Mouse (Mus musculus) adrenal gland (tissue): ENCODE results near the gene Clec2e.
"Not testable (repeated sequence)": the region's sequence is repeated elsewhere in the genome, so short reads cannot be mapped to it uniquely, and the experiment has no call there.

ENCODE experiments used
- intact Hi-C: fragments of 180-260 bp; cut with DNase I; formaldehyde crosslinking; loops from one replicate; pipeline ENCODE4 v1.15.1; 2025
- long read RNA-seq, 2 experiments: library from polyadenylated mRNA; unstranded; transcript quantifications; one replicate each; pipeline ENCODE4 v2.0.0; 2020; ENCODE audit warnings: borderline replicate concordance in 1 of 2; ENCODE audit not compliant: insufficient replicate concordance in 1 of 2

The Clec2e gene
- long read RNA-seq, experiment 1: 0 reads
- long read RNA-seq, experiment 2: 0 reads

DNA sequence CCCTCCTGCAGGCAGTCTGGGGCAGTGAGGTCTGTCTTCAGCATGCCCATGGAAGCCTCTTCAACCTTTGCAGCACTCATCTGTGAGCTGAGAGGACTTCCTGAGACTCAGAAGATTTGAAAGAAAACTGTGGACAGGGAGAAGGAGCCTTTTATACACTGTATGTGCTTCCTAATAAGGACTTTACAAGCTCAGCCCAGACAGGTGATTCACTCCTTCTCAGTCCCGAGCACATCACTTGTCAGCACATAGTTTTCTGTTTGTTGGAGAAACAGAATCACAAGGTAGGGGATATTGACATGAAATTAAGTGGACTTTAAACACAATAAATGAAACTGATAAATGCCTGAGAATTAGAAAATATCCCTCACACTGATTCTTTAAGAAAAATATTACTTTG, at the start of gene Clec2e:
Clec2e (minus strand) TSS at position 120 of the 400 bp plus-strand sequence.
- intact Hi-C loops: not testable (repeated sequence)

- intact Hi-C loops: no loop called here
Measured at GRCm38 (mm10) chr6:129146812-129147211, 46.1 kb upstream of the Clec2e start.

DNA sequence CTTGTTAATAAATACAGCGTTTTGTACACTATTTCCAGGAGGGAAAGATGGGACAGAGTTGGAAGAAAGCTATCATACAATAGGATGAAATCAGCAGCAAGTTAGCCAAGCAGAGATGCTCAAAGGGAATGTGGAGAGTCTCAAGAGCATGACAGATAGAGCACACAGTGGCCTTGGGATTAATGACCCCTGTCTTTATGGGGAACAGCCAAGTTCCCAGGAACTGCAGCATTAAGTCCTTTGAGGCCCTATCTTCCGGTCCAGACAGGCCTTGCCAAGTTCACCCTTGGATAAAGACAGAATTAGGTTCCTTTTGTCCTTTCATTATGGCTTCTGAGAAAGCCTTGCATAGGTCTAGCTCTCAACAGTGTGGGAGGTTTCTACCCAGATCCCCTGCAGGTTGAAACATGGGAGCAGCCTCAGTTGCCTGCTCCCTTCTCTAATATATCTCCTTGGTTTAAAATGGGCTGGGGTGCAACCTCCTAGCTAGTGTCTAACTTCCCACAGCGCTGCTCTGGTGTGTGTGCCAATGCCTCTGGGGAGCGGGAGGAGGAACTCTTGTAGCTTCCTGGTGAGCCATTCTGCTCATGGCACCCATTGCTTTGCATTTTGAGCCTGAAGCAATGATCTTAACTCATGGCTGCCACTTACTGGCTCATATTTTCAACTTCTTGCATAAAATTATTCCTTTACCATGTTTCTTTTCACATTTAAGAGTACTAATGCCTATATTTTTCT, 32.1 kb upstream of the Clec2e start:
- intact Hi-C loops: no loop called here

- intact Hi-C loops: no loop called here
Measured at GRCm38 (mm10) chr6:129126861-129127260, 26.1 kb upstream of the Clec2e start.

DNA sequence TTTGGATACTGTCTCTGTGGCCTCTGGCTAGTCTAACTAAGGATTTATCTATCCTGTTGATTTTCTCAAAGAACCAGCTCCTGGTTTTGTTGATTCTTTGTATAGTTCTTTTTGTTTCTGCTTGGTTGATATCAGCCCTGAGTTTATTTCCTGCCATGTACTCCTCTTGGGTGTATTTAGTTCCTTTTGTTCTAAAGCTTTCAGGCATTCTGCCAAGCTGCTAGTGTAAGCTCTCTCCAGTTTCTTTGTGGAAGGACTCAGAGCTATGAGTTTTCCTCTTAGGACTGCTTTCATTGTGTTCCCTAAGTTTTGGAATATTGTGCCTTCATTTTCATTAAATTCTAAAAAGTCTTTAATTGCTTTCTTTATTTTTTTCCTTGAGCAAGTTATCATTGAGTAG, 23.8 kb upstream of the Clec2e start:
- intact Hi-C loops: not testable (repeated sequence)

DNA sequence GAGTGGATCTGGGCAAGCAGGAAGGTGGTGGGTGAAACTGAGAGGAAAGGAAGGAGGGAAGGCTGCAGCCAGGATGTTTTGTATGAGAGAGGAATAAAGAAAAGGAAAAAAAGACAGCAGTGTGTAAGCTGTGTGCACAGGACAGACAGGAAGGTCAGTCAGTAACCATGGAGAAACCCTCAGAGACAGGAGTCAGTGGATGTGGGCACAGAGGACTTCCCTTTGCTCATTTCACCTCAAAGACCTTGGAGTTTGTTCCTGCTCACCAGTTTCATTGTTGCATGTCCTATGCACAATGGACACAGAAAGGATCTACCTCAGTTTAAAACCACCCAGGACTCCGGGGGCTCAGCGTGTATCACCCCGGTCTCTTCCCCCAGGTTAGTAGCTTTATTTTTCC, 15.5 kb upstream of the Clec2e start:
- intact Hi-C loops: no loop called here

DNA sequence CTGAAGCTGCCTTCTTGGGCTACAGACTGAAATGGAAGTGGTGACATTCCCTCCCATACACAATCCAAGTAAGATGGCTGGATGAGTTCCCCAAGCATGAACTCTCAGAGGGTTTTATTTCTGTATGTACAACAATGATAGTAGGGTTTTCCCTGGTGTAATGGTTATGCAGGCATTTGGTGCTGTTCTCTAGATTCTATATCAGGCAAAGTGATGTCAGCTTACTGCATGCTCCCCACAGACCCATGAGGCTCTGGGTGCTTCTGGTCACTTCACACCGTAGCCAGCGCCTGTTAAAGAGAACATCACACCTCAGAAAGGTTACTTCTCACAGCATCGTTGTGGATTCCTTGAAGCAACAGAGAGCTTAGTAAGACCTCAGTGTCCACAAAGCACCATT, 13.5 kb upstream of the Clec2e start:
- intact Hi-C loops: not testable (repeated sequence)

DNA sequence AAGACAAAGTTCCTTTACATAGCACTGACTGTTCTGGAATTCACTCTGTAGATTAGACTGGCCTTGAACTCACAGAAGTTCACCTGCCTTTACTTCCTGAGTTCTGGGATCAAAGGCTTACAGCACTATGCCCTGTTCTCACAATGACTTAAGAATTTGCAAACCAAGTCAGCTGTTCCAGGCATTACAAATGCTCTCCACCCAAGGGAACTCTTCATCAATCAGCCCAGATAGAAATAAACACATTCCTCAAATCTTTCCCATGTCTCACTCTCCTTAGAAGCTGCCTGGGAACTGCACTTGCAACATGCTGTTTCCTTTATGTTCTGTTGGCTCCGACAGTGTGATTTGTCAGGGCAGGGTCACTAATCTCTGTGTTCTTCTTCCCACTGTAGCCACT, 13.1 kb upstream of the Clec2e start:
- intact Hi-C loops: no loop called here

DNA sequence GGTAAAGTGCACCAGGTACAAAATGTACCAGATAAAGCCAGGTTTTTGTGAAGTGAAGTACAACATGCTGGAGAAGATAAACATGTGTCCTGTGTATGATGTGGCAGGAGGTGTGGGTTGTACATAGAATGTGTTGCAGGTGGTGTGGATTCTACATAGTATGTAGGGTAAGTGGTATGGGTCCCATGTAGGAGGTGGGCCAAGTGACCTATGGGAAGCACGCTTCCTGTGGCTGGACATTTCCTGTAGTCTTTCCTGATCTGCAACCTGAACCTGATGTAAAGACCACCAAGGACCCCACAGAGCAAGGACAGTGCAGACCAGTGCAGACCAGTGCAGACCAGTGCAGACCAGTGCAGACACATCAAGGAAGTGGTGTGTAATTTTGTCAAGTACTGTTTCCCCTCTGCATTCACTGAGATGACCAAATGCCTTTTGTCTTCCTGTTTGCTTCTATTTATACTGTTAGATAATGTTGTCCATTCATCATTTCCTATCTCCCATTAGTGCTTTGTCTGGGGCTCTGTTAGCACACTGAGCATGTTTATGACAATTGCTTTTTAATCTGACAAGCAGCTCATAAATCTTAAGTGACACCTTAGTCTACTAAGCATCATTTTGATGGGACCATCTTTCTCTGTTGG, 12.4 kb upstream of the Clec2e start:
- intact Hi-C loops: no loop called here

DNA sequence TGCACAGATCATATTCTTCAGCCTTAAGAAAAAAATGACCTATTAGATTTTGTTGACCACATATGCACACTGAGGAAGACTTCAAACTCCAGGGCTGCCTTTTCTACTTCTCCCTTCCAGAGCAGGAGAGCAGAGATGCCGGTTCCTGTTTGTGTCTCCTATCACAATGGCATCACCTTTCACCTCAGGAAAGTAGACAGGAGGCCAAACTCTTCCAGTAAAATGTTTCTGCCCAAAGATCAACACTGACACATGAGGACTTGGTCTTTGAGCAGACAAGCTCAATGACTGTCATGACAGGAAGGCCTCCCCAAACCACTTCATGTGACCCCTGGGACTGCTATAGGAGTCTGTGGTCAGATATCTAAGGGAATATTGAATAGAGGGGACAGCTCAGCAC, 11.8 kb upstream of the Clec2e start:
- intact Hi-C loops: no loop called here

- intact Hi-C loops: no loop called here
Measured at GRCm38 (mm10) chr6:129107916-129108315, 7.2 kb upstream of the Clec2e start.

- intact Hi-C loops: no loop called here
Measured at GRCm38 (mm10) chr6:129102858-129103555, 2.3 kb upstream of the Clec2e start.

- intact Hi-C loops: no loop called here
Measured at GRCm38 (mm10) chr6:129101604-129102003, 891 bp upstream of the Clec2e start.

DNA sequence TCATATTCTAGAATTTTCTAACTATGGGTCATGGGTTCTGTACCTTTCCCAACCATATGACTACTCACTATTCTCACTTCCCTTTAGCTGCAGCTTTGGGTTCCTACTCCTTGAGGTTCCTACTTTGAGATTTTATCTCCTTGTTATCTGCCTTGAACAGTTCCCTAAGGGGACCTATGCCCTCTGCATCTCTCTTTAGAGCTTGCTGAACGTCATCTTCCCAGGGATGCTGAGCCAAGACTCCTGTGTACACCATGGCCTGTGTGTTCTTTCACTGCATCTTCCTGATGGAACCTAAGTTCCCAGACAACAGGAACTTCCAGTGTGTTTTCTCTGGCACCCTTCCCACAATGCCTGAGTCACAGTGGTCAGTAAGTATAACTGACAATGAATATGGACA, 2.8 kb downstream of the Clec2e start:
- intact Hi-C loops: loop anchor here (5.0 kb wide), 1 partner anchor 144 kb away; no protein-coding TSS in a partner anchor

GRCm38 (mm10) chr6:129095166-129095565, 5.5 kb downstream of the Clec2e start:
- intact Hi-C loops: loop anchor here (5.0 kb wide), 1 partner anchor 147 kb away; no protein-coding TSS in a partner anchor

DNA sequence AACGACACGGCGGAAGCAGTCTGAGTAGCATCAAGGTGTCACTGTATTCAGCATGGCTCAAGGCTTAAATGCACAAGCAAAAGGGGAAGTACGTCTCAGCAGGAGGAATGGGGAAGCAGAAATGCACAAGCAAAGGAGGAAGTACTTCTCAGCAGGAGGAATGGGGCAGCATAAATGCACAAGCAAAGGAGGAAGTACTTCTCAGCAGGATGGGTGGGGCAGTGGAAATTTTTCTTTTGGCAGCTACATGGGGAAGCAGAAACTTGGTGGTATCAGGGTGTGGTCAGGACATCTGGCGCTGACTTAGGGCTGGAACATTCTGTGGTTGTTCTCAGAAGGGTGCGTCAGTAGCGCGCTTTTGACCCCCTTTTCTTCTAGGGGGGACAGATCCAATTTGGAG, 12.1 kb downstream of the Clec2e start:
- intact Hi-C loops: not testable (repeated sequence)

GRCm38 (mm10) chr6:129088161-129088560, 12.6 kb downstream of the Clec2e start:
- intact Hi-C loops: no loop called here

- intact Hi-C loops: not testable (repeated sequence)
Measured at GRCm38 (mm10) chr6:129086031-129086430, 14.7 kb downstream of the Clec2e start.

- intact Hi-C loops: no loop called here
Measured at GRCm38 (mm10) chr6:129085098-129085497, 15.6 kb downstream of the Clec2e start.

GRCm38 (mm10) chr6:129066986-129067385, 33.7 kb downstream of the Clec2e start:
- intact Hi-C loops: loop anchor here (1.0 kb wide), 1 partner anchor 213 kb away; no protein-coding TSS in a partner anchor

DNA sequence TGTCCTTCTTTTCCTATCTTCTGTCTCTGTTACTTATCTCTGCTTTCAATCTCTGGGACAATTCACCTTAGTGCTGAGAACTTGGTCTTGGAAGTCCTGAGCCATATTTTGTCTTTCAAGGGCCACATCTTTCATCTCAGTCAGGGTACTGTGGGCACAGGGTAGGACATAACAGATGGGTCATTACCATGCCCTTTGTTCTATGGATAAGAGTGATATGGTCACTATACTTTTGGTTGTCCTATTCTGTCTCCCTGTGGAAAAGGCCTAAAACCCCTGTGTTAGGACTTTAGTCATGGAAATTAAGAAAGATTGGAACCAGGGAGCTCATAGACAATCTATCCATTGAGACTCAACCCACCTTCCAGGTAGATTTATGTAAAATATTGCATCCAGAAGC, 34.2 kb downstream of the Clec2e start:
- intact Hi-C loops: loop anchor here (1.0 kb wide), 1 partner anchor 212 kb away; no protein-coding TSS in a partner anchor

GRCm38 (mm10) chr6:129065857-129066256, 34.9 kb downstream of the Clec2e start:
- intact Hi-C loops: loop anchor here (1.0 kb wide), 1 partner anchor 212 kb away; no protein-coding TSS in a partner anchor
